Mouse (Mus musculus) testis, postnatal 14 days (tissue): ENCODE measurements around the gene Gm17174.
"Not testable (repeated sequence)": the region's sequence is repeated elsewhere in the genome, so short reads cannot be mapped to it uniquely, and the experiment has no call there.

ENCODE experiments used
- DNase-seq: peaks from one replicate; pipeline ENCODE4 v3.0.0; 2021; ENCODE audit warnings: low spot score

The Gm17174 gene

DNA sequence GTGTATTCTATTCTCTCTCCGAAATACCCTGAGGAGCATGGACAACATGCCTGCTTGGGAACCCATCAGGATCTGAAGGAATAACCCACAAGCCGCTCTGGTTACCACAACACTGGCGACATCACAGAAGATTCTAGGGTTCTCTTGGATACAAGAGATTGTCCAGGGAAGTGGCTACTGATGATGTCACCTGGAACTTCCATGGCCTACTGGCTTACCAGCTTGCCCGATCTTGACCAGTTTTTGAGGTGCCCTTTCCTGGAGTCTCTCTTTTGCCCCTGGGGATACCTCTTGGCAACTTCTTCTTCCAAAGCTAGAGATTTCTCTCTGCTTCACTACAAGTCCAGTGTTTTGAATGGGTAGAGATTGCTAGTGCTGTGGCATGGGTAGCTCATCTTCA lies at the start of gene Gm17174:
TSS of gene Gm17174 (minus strand) at position 101 of the 400 bp plus-strand sequence.
- not testable (repeated sequence) for DNase-seq

DNA sequence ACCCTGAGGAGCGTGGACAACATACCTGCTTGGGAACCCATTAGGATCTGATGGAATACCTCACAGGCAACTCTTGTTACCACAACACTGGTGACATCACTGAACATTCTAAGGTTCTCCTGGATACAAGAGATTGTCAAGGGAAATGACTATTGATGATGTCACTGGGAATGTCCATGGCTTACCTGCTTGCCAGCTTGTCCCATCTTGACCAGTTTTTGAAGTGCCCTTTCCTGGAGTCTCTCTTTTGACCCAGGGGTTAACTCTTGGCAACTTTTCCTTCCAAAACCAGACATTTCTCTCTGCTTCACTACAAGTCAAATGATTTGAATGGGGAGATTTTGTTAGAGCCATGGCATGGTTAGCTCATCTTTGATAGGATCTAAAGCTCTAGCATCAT lies 43.6 kb upstream of the Gm17174 start, which contains the start of gene Gm4181:
TSS of gene Gm4181 (minus strand) at position 101 of the 400 bp plus-strand sequence.
- not testable (repeated sequence) for DNase-seq

DNA sequence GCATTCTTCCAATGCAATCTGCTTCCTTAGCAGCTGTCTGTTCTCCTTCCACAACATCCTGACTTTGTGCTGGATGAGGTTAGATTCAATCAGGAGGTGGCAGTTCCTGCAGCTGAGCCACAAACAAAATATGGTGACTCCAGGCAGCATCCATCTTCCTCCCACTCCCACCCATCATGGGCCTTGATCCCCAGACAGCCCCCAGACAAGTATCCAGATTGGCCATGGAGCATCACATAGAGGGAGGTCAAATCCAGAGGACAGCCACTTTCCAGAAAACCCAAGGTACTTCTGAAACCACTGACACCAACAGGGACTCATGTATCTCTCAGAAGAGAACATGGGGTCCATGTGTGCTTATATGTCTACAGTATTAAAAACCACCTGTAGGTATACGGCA lies 40.5 kb upstream of the Gm17174 start:
- DNase-seq = peak; percentile 14

DNA sequence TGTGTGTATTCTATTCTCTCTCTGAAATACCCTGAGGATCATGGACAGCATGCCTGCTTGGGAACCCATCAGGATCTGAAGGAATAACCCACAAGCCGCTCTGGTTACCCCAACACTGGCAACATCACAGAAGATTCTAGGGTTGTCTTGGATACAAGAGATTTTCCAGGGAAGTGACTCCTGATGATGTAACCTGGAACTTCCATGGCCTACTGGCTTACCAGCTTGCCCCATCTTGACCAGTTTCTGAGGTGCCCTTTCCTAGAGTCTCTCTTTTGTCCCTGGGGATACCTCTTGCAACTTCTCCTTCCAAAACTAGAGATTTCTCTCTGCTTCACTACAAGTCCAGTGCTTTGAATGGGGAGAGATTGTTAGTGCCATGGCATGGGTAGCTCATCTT lies 19.3 kb upstream of the Gm17174 start, which contains the start of gene Gm17078:
TSS of gene Gm17078 (minus strand) at position 101 of the 400 bp plus-strand sequence.
- DNase-seq = no peak

DNA sequence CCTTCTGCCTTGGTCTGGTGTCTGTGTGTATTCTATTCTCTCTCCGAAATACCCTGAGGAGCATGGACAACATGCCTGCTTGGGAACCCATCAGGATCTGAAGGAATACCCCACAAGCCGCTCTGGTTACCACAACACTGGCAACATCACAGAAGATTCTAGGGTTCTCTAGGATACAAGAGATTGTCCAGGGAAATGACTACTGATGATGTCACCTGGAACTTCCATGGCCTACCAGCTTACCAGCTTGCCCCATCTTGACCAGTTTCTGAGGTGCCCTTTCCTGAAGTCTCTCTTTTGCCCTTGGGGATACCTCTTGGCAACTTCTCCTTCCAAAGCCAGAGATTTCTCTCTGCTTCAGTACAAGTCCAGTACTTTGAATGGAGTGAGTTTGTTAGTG lies 18.0 kb downstream of the Gm17174 start, which contains the start of gene Gm17175:
TSS of gene Gm17175 (minus strand) at position 101 of the 400 bp plus-strand sequence.
- DNase-seq = not testable (repeated sequence)

DNA sequence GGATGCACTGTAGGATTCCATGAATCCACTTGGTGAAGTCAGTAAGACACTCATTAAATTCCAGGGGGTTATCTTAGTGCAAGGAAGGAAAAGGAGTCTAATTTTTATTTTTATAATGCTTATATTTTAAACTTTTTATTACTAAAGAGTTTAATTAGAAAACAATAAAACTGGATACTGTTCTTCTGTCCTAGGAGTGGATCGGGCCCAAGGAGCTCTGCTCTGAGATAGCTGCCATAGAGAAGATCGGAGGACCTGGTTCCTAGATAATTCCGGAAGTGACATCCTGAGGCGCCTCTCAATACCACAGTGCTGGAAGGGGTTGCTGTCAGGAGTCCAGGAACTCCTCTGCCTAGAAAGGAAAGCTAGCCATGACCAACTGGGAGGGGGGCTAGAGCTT lies 39.4 kb downstream of the Gm17174 start, which contains the start of gene Gm5622:
TSS of gene Gm5622 (plus strand) at position 301 of the 400 bp plus-strand sequence.
- no peak for DNase-seq
